Mouse (Mus musculus) testis, adult 2 months (tissue): ENCODE measurements around the gene Amph.

Experiments
- CTCF ChIP-seq: fragments of 200-500 bp; IDR thresholded peaks from 2 replicates; pipeline ENCODE4 v1.5.1; 2012; ENCODE audit warnings: low read depth, mild to moderate bottlenecking, inconsistent platforms, low read length, moderate library complexity; ENCODE audit not compliant: control insufficient read depth, insufficient read depth, insufficient replicate concordance
- POLR2A ChIP-seq: fragments of 200-500 bp; IDR thresholded peaks from 2 replicates; pipeline ENCODE4 v1.6.1; 2012; ENCODE audit warnings: low read depth, mild to moderate bottlenecking, inconsistent platforms, low read length, moderate library complexity; ENCODE audit not compliant: control insufficient read depth

GRCm38 (mm10) chr13:19147468-19147867 lies 199.5 kb downstream of the Amph start:
- TF ChIP-seq CTCF (no peak), POLR2A (no peak)
